Mouse (Mus musculus) urinary bladder, adult 2 months (tissue): Measurements from ENCODE around the gene Mpz. TPM values are rescaled to one million over a fixed set of nuclear protein-coding genes. Genes with fewer than 3 reads are reported as not detected.
A peak's percentile ranks its signal among the peaks of the same experiment; 100 is the strongest.

Source experiments
- DNase-seq: peaks from one replicate; pipeline ENCODE4 v3.0.0; 2022; ENCODE audit warnings: low spot score
- polyA plus RNA-seq: library from polyadenylated mRNA; depleted of rRNA; stranded (reverse); fragments of >200 nt; gene quantifications from 2 replicates; pipeline ENCODE4 v1.2.3, GENCODE M21; 2012; rRNA removed

The Mpz gene
- 24.1 and 28.5 TPM in 2 replicates for polyA plus RNA-seq

- DNase-seq: peak; percentile 89
These were observed at the start of gene Mpz, which contains the start of gene Sdhc for GRCm38 (mm10) chr1:171149974-171150760. Gene Mpz, plus strand, starts transcription at chr1:171150711. Gene Sdhc, minus strand, starts transcription at chr1:171150603.

GRCm38 (mm10) chr1:171101033-171101432 is 49.5 kb upstream of the Mpz start:
- no peak for DNase-seq

DNA sequence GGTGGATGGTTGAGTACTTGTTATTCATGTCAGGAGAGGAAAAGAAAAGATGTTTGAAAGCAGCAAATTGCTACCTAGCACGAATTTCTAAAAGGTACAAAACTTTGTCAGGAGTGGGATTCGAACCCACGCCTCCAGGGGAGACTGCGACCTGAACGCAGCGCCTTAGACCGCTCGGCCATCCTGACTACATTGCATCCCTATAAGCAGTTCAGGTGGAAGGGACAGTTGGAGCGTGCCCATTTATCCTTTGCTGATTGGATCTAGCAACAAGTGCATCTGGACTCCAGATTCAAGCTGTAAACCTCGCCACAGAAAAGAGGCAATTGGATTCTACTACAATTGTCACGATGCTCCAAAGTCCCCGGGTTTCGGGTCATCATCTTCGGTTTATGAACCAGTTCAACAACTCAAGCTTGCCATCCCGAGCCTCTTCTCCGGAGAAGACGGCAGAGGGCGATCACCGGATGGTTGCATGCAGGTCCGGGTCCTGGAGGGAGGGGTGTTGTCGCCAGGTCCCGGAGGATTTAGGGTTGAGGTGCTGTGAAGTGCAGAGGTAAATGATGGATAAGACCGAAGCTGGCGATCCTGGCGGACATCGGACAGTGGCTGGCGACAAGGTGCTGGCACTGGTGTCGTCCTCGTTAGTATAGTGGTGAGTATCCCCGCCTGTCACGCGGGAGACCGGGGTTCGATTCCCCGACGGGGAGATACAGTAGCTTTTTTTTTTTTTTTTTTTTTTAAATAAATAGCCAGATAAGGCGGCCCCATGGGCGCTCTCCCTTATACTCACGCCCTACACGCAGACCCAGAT is 48.6 kb upstream of the Mpz start:
- DNase-seq: peak; percentile 88

DNA sequence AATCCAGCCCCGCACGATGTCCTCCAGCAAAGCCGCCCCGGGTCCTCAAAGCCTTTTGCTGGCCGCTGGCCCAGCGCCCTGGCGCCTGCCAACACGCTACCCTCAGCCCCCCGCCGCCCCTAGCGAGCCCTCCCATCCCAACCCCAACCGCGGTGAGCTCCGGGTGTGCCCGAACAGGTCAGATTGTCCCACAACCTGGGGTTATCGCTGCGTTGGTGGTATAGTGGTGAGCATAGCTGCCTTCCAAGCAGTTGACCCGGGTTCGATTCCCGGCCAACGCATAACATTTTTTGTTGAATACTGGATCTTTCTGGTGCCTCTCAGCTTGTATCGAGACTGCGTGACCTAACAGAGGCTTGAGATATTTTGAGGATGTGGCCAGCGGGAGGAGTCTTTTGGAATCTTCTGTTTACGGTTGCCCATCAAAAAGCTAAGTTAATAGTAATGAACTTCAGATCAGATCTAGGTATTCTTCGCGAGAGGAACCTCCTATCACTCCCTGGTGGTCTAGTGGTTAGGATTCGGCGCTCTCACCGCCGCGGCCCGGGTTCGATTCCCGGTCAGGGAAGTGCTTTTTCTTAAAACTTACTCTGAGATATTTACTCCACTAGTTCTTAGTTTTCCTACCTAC is 47.8 kb upstream of the Mpz start:
- DNase-seq: peak; percentile 80

GRCm38 (mm10) chr1:171103179-171103840 is 47.2 kb upstream of the Mpz start:
- no peak for DNase-seq

DNA sequence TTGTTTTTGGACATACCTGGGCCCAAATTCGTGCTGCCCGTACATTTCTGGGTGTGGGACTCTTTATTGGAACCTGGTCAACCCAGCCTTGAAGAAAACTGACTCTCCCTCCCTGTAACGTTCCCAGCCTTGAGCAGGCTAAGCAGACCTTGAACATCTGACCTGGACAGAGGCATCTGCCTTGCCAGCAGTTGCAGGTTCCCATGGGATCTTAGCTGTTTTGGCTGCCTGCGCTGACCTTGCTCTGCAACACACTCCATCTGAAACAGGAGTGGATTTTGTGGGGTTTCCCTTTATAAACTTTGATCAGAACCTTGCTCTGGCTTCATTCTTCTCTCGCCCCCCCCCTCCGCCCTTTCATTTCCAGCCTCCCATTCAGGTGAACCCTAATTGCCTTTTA is 45.3 kb upstream of the Mpz start:
- DNase-seq: no peak

DNA sequence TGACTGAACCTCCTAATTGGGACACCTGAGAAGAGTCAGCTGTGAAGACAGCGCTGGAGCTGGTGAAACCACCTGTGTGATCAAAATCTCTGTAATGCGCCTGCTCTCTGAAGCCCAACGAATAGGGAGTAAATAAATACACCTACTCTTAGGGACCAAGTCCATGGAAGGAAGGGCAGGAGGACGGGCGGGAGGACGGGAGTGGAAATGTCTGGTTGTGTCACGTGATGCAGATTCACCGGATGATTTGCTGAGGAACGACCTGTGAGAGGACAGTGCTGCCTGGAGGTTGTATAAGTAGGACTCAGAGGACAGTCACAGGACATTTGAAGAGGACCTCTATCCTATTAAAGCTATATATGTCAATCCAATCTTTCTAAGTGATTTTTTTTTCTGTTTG is 40.9 kb upstream of the Mpz start:
- no peak for DNase-seq

GRCm38 (mm10) chr1:171110659-171111019 is 39.9 kb upstream of the Mpz start:
- no peak for DNase-seq

GRCm38 (mm10) chr1:171111020-171111780 is 39.3 kb upstream of the Mpz start:
- peak; percentile 91 for DNase-seq

GRCm38 (mm10) chr1:171111781-171112575 is 38.5 kb upstream of the Mpz start:
- DNase-seq: no peak

DNA sequence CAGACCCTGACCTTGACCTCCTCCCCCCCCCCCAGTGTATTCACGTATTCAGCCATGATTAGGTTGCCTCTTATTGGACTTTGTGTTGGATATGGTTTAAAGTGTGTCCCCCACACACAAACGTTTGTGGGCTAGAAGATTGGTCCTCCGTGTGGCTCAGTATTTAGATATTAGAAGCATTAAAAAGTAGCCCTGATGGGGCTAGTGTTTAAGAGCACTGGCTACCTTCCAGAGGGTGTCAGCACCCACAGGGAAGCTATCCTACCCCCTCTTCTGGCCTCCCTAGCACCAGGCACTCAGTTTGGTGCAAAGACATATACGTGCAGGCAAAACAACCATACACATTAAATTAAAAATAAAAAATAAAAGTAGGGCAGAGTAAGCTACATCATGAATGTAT is 37.5 kb upstream of the Mpz start:
- DNase-seq: no peak

DNA sequence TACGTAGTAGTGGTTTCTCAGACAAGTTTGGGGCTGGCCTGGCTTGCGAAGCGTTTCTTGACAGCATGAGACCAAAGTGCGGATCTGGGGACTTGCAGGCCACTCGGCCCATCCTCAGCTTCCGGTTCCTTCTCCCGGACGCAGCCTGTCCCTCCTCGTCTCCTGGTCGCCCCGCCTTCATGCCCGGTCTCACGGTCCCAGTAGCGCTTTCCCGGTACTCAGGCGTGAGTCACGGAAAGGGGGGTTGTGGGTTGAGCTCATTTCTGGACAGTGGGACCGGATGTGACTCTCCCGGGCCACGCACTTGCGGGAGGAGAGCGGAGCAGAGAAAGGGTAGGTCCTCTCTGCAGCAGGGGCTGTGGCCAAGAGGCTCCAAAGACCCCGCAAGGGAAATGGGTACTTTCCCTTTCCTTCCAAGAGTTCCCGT is 36.6 kb upstream of the Mpz start, which contains the start of gene Cfap126:
Cfap126 (plus strand) TSS at position 46 of the 427 bp plus-strand sequence.
- DNase-seq: peak; percentile 79

GRCm38 (mm10) chr1:171116280-171116679 is 34.2 kb upstream of the Mpz start:
- no peak for DNase-seq

- no peak for DNase-seq
These were observed 32.2 kb upstream of the Mpz start for GRCm38 (mm10) chr1:171118269-171118684.

- no peak for DNase-seq
These were observed 31.5 kb upstream of the Mpz start for GRCm38 (mm10) chr1:171118996-171119395.

GRCm38 (mm10) chr1:171119405-171119804 is 31.1 kb upstream of the Mpz start:
- DNase-seq: no peak

GRCm38 (mm10) chr1:171120893-171121292 is 29.6 kb upstream of the Mpz start:
- no peak for DNase-seq

GRCm38 (mm10) chr1:171121839-171122238 is 28.7 kb upstream of the Mpz start:
- no peak for DNase-seq

- no peak for DNase-seq
These were observed 27.6 kb upstream of the Mpz start for GRCm38 (mm10) chr1:171122932-171123331.

DNA sequence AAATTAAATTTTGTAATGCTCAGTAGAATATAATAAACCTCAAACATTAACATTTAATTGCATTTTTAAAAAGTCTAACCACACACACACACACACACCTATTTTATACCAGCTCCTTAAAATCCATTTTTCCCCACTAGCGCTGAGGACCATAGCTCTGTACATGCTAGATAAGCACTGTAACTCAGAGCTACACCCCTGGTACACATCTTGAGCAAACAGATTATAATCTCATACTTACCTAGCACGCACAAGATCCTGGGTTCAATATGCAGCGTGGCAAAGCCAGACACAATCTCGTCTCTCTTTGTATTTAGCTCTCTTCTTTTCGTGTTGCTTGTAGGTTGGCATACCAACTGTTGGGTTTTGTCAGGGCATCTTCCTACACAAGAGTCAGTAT is 26.1 kb upstream of the Mpz start:
- DNase-seq: no peak
